8 mouse cellular contexts compared by ENCODE assay signal in genomic region chr19:61151701-61152420, GRCm38 (mm10). TPM values are rescaled to one million over a fixed set of nuclear protein-coding genes. Genes with fewer than 3 reads are reported as not detected.
DNase-seq lines count a peak whose midpoint lies in the region; ATAC-seq and TF ChIP-seq lines count a peak whose summit lies in the region.

No protein-coding gene starts in this region.

- peaks cover 4% of the 10 kb centered on the region; the same call in 1 of the 2 replicates for H3K4me1 ChIP-seq in embryonic facial prominence, embryonic 13.5 days
- no peaks in the 10 kb centered on the region for H3K4me1 ChIP-seq in lung, embryonic 15.5 days
- peaks cover 5% of the 10 kb centered on the region for H3K4me1 ChIP-seq in olfactory bulb, adult 2 months (ENCODE audit: control insufficient read depth, insufficient read depth, low read length)

- H3K9me3 ChIP-seq in embryonic facial prominence, embryonic 13.5 days = no peaks in the 10 kb centered on the region
- no peaks in the 10 kb centered on the region for H3K9me3 ChIP-seq in lung, embryonic 15.5 days

- H3K4me3 ChIP-seq in embryonic facial prominence, embryonic 13.5 days = peak overlapping the region; percentile 43
- H3K4me3 ChIP-seq in lung, embryonic 15.5 days = peak overlapping the region; percentile 45
- peak overlapping the region; percentile 33 for H3K4me3 ChIP-seq in olfactory bulb, adult 2 months (ENCODE audit: insufficient read depth, low read depth, low read length)

- H3K36me3 ChIP-seq in embryonic facial prominence, embryonic 13.5 days = no peaks in the 10 kb centered on the region
- no peaks in the 10 kb centered on the region for H3K36me3 ChIP-seq in lung, embryonic 15.5 days

- peak; percentile 20; the same call in 1 of the 2 replicates for ATAC-seq in embryonic facial prominence, embryonic 13.5 days (ENCODE audit: insufficient number of reproducible peaks, insufficient read depth, low FRiP score, low TSS enrichment, low read depth)
- ATAC-seq in lung, embryonic 15.5 days (ENCODE audit: borderline replicate concordance, extremely low read depth, low FRiP score, low TSS enrichment) = peak; percentile 74

- TF ChIP-seq POLR2A in olfactory bulb, adult 2 months (IDR thresholded peaks at IDR 0.05; ENCODE audit: insufficient read depth, low read depth, low read length) = no peak

- DNase-seq in urinary bladder, postnatal 36 days (ENCODE audit: low spot score in 2 of 2) = peak; percentile 8 to 16
- no peak for DNase-seq in urinary bladder, postnatal 10 days (ENCODE audit: low spot score)
- peak; percentile 47 for DNase-seq in induced T-regulatory cell, adult 2 months (ENCODE audit: low read depth)
- DNase-seq in frontal cortex, postnatal 10 days (ENCODE audit: low spot score in 2 of 2) = no peak
- DNase-seq in frontal cortex, postnatal 14 days (ENCODE audit: low spot score in 2 of 2) = no peak

- H3K27ac ChIP-seq in embryonic facial prominence, embryonic 13.5 days = no peak overlapping the region
- H3K27ac ChIP-seq in lung, embryonic 15.5 days = no peak overlapping the region
- no peak overlapping the region for H3K27ac ChIP-seq in olfactory bulb, adult 2 months (ENCODE audit: insufficient read depth, low read depth, low read length)

- WGBS in embryonic facial prominence, embryonic 13.5 days = 7% methylated on average over 27 of the region's 27 CpGs
- WGBS in lung, embryonic 15.5 days = 4% methylated on average over 27 of the region's 27 CpGs
- 6% methylated on average over 27 of the region's 27 CpGs for WGBS in olfactory bulb, adult 2 months

- no peak for TF ChIP-seq CTCF in olfactory bulb, adult 2 months (IDR thresholded peaks at IDR 0.05; ENCODE audit: insufficient read depth, low read depth, low read length)

- H3K4me2 ChIP-seq in embryonic facial prominence, embryonic 13.5 days = peak overlapping the region; percentile 73
- peak overlapping the region; percentile 63 for H3K4me2 ChIP-seq in lung, embryonic 15.5 days

- H3K9ac ChIP-seq in embryonic facial prominence, embryonic 13.5 days = peak overlapping the region; percentile 61
- peak overlapping the region; percentile 15 for H3K9ac ChIP-seq in lung, embryonic 15.5 days

- H3K27me3 ChIP-seq in embryonic facial prominence, embryonic 13.5 days = peaks cover 17% of the 10 kb centered on the region
- peaks cover 4% of the 10 kb centered on the region; the same call in 1 of the 2 replicates for H3K27me3 ChIP-seq in lung, embryonic 15.5 days

RNA-seq across cellular contexts. Expression of gene Zfp950, which starts 11.2 kb away (rescaled TPM):
- polyA plus RNA-seq in embryonic facial prominence, embryonic 13.5 days (2015; fragmentation: Nextera tagmentation; extraction: Ambion mirVana) = 56.7 and 63.2 TPM in 2 replicates
- polyA plus RNA-seq in lung, embryonic 15.5 days (2015; fragmentation: Nextera tagmentation; extraction: Ambion mirVana) = 35.0 and 35.5 TPM in 2 replicates
- not detected in 2 replicates for polyA plus RNA-seq in olfactory bulb, adult 2 months (2012; ENCODE audit: insufficient read depth, insufficient read length, low replicate concordance, missing spikeins)

RNA-seq across cellular contexts. Expression of gene Gm7102, which starts 24.2 kb away (rescaled TPM):
- 0.29 TPM in 1 of 2 replicates, not detected in the other for polyA plus RNA-seq in embryonic facial prominence, embryonic 13.5 days (2015; fragmentation: Nextera tagmentation; extraction: Ambion mirVana)
- polyA plus RNA-seq in lung, embryonic 15.5 days (2015; fragmentation: Nextera tagmentation; extraction: Ambion mirVana) = 0.14 and 0.15 TPM in 2 replicates
- not detected in 2 replicates for polyA plus RNA-seq in olfactory bulb, adult 2 months (2012; ENCODE audit: insufficient read depth, insufficient read length, low replicate concordance, missing spikeins)

RNA-seq across cellular contexts. Expression of gene Gm6020, which starts 31.8 kb away (rescaled TPM):
- not detected in 2 replicates for polyA plus RNA-seq in embryonic facial prominence, embryonic 13.5 days (2015; fragmentation: Nextera tagmentation; extraction: Ambion mirVana)
- not detected in 2 replicates for polyA plus RNA-seq in lung, embryonic 15.5 days (2015; fragmentation: Nextera tagmentation; extraction: Ambion mirVana)
- polyA plus RNA-seq in olfactory bulb, adult 2 months (2012; ENCODE audit: insufficient read depth, insufficient read length, low replicate concordance, missing spikeins) = not detected in 2 replicates

Comparison
In these comparisons a context has a peak if more than half of its experiments do, and no peak if none do; other contexts are left out.
1. DNase-seq: peak in urinary bladder, postnatal 36 days (2 of 2) and induced T-regulatory cell, adult 2 months (single experiment); none in urinary bladder, postnatal 10 days (single experiment), frontal cortex, postnatal 10 days (0 of 2) and frontal cortex, postnatal 14 days (0 of 2).
2. Peak in every context shown above with its lines, with median percentiles within 50 percentile points of each other: H3K4me3 ChIP-seq.